Mouse (Mus musculus): Measurements from ENCODE around the gene Nelfa. TPM values are rescaled to one million over a fixed set of nuclear protein-coding genes. Genes with fewer than 3 reads are reported as not detected.

Gene Nelfa
- total RNA-seq, 2 experiments from 2014 or later = 18.3 to 19.4 TPM

Small RNA genes lying within 50 kb of the gene (microRNA-seq; reads per million reads assigned to microRNA genes)
- gene Mir7024 = 1.0 to 2.6 reads per million in 2 experiments

Other genes with a start within 250 kb of the Nelfa start
- gene Fgfr3, start 214.7 kb downstream of the Nelfa start, total RNA-seq (2021) = 100 to 1,000 TPM; 109 to 111 TPM
- gene Letm1, start 153.6 kb downstream of the Nelfa start, total RNA-seq (2021) = 100 to 1,000 TPM; 104 to 111 TPM
- gene Nsd2, start 115.7 kb downstream of the Nelfa start, total RNA-seq (2021) = 100 to 1,000 TPM; 127 to 142 TPM
- gene Gm1673, start 47.0 kb upstream of the Nelfa start, total RNA-seq (2021) = 100 to 1,000 TPM; 101 to 117 TPM
- gene Nat8l, start 59.6 kb upstream of the Nelfa start, total RNA-seq (2021) = 100 to 1,000 TPM; 123 to 129 TPM
- gene Poln, start 233.0 kb upstream of the Nelfa start, total RNA-seq (2021) = under 1 TPM; 0.79 to 0.91 TPM
- 1 to 10 TPM; 5.1 to 5.5 TPM for gene Haus3, start 233.1 kb upstream of the Nelfa start, total RNA-seq (2021)